Mouse (Mus musculus): Measurements from ENCODE around the gene Gpr137. TPM values are rescaled to one million over a fixed set of nuclear protein-coding genes. Genes with fewer than 3 reads are reported as not detected.

The Gpr137 gene
- polyA plus RNA-seq, 1 experiment from 2014 or later, result 24.7 TPM

DNA sequence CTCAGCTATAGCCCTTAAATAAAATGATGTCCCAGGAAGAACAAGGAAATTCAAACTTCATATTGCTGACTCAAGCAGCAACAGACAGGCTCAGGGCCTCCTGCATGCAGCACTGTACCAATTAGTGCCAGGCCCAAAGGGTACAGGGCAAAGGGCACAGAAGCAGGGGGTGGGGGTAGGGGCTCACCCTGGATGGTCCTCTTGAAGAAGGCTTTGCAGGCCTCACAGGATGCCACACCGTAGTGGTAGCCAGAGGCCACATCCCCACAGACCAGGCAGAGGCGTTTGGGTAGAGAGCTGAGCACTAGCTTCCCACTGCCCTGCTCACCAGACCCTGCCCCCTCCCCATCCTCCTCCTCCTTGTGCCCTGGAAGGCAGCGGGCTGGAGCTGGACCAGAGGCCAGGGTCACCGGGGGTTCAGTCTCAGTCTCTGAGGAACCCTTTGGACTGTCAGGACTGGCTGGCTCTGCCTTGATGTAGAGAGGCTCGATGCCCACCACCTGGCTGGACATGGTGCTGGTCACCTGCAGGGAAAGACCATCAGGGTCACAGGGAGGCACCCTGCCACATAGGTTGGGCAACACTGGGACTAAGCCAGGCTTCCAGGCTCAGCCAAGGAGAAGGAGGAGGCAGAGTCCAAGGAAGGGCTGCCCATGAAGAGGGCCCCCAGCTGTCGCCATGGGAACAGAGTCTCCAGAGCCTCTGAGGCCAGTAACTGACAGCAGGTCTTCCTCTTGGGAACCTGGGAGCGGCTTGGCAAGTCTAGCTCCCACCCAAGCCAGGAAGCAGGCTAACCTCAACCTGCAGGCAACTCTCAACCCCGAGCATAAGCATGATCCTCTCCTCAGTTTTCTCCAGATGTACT is 22.2 kb downstream of the Gpr137 start:
- peak; percentile 53 for DNase-seq (ENCODE audit: low spot score)
- peak overlapping the region; percentile 75 for H3K4me3 ChIP-seq (ENCODE audit: low read depth, low read length)
- H3K9me3 ChIP-seq (ENCODE audit: control insufficient read depth, low read length), result no peaks in the 10 kb centered on the region
- peak overlapping the region; percentile 79 for H3K9ac ChIP-seq (ENCODE audit: low read length)
- ATAC-seq (ENCODE audit: low FRiP score, low TSS enrichment), result no peak
- peak overlapping the region; percentile 87 for H3K4me2 ChIP-seq (replicated peaks; ENCODE audit: low read depth)
- peaks cover 10% of the 10 kb centered on the region for H3K4me1 ChIP-seq (replicated peaks; ENCODE audit: control insufficient read depth, insufficient read depth)
- H3K36me3 ChIP-seq (ENCODE audit: control insufficient read depth, insufficient read depth, low read length), result no peaks in the 10 kb centered on the region
- no peaks in the 10 kb centered on the region for H3K27me3 ChIP-seq (ENCODE audit: control insufficient read depth, insufficient read depth, low read length)
- peak overlapping the region; percentile 95 for H3K27ac ChIP-seq (replicated peaks)
- WGBS, result 39% methylated on average over 8 of the region's 8 CpGs
- TF ChIP-seq CTCF (IDR thresholded peaks at IDR 0.05; ENCODE audit: low read depth), result no peak
- no peak for TF ChIP-seq EP300 (optimal IDR thresholded peaks at IDR 0.05)

DNA sequence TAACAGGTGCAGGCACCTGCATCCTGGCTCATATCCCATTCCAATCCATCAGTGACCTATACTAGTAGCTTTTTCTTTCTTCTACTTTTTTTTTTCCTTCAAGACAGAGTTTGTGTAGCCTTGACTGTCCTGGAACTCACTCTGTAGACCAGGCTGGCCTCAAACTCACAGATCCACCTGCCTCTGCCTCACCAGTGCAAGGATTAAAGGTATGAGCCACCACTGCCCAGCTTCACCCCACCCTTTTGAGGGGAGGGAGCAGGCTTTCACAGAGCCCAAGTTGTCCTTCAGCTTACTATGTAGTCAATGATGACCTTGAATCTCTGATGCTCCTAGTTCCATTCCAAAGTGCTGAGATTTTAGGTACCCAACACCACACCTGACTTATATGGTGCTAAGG is 22.8 kb downstream of the Gpr137 start:
- Histone ChIP-seq H3K36me3 (ENCODE audit: control insufficient read depth, insufficient read depth, low read length) (no peaks in the 10 kb centered on the region), H3K4me3 (ENCODE audit: low read depth, low read length) (no peak overlapping the region), H3K4me2 (replicated peaks; ENCODE audit: low read depth) (no peak overlapping the region), H3K4me1 (replicated peaks; ENCODE audit: control insufficient read depth, insufficient read depth) (peaks cover 7% of the 10 kb centered on the region; the same call in 1 of the 2 replicates), H3K27ac (replicated peaks) (no peak overlapping the region), H3K9ac (ENCODE audit: low read length) (no peak overlapping the region), H3K9me3 (ENCODE audit: control insufficient read depth, low read length) (no peaks in the 10 kb centered on the region), H3K27me3 (ENCODE audit: control insufficient read depth, insufficient read depth, low read length) (no peaks in the 10 kb centered on the region)
- TF ChIP-seq EP300 (optimal IDR thresholded peaks at IDR 0.05) (no peak), CTCF (IDR thresholded peaks at IDR 0.05; ENCODE audit: low read depth) (no peak)
- ATAC-seq (ENCODE audit: low FRiP score, low TSS enrichment) (no peak), DNase-seq (ENCODE audit: low spot score) (peak; percentile 13)

DNA sequence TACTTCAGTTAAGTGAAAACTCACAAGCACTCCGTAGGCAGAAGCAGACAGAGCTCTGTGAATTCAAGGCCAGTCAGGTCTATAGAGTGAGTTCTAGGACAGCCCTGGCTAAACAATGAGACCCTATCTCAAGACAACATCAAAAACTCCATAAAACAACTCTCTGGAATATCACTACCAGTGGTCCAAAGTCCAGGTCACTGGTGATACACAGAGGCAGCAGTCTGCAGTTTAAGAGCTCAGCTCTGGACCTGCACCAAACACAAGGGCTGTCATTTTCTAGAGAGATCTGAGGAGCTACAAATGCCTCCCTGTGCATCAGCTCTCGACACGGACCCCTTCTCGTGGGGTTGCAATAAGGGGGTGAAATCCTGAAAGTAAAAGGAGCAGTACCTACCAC is 24.0 kb downstream of the Gpr137 start:
- Histone ChIP-seq H3K4me2 (replicated peaks; ENCODE audit: low read depth) (no peak overlapping the region), H3K27me3 (ENCODE audit: control insufficient read depth, insufficient read depth, low read length) (no peaks in the 10 kb centered on the region), H3K9ac (ENCODE audit: low read length) (no peak overlapping the region), H3K4me3 (ENCODE audit: low read depth, low read length) (no peak overlapping the region), H3K4me1 (replicated peaks; ENCODE audit: control insufficient read depth, insufficient read depth) (peaks cover 7% of the 10 kb centered on the region; the same call in 1 of the 2 replicates), H3K9me3 (ENCODE audit: control insufficient read depth, low read length) (no peaks in the 10 kb centered on the region), H3K27ac (replicated peaks) (no peak overlapping the region), H3K36me3 (ENCODE audit: control insufficient read depth, insufficient read depth, low read length) (no peaks in the 10 kb centered on the region)
- 78% methylated on average over 4 of the region's 4 CpGs for WGBS
- ATAC-seq (ENCODE audit: low FRiP score, low TSS enrichment), result no peak
- DNase-seq (ENCODE audit: low spot score), result peak; percentile 15
- TF ChIP-seq CTCF (IDR thresholded peaks at IDR 0.05; ENCODE audit: low read depth) (no peak), EP300 (optimal IDR thresholded peaks at IDR 0.05) (no peak)

DNA sequence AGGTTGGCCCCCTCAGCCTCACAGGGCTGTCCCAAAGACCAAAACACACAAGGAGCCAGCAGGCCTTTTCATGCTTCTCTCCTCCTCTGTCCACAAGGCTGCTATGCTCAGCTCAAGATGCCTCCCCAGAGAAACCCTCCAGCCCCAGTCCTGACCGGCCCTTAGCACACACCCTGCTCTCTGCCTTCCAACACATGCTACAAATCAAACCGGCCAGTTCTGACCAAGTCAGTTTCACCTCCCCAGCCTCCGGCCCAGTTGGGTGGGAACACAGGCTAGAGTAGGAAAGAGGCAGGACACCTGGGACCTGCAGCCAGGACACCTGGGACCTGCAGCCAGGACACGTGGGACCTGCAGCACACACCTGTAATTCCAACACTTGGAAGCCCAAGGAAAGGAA is 25.8 kb downstream of the Gpr137 start:
- Histone ChIP-seq H3K36me3 (ENCODE audit: control insufficient read depth, insufficient read depth, low read length) (peaks cover 11% of the 10 kb centered on the region), H3K27me3 (ENCODE audit: control insufficient read depth, insufficient read depth, low read length) (no peaks in the 10 kb centered on the region), H3K27ac (replicated peaks) (no peak overlapping the region), H3K9ac (ENCODE audit: low read length) (no peak overlapping the region), H3K9me3 (ENCODE audit: control insufficient read depth, low read length) (no peaks in the 10 kb centered on the region), H3K4me1 (replicated peaks; ENCODE audit: control insufficient read depth, insufficient read depth) (peaks cover 3% of the 10 kb centered on the region; the same call in 1 of the 2 replicates), H3K4me2 (replicated peaks; ENCODE audit: low read depth) (no peak overlapping the region), H3K4me3 (ENCODE audit: low read depth, low read length) (no peak overlapping the region)
- 62% methylated on average over 4 of the region's 4 CpGs for WGBS
- no peak for DNase-seq (ENCODE audit: low spot score)
- TF ChIP-seq CTCF (IDR thresholded peaks at IDR 0.05; ENCODE audit: low read depth), result no peak
- TF ChIP-seq EP300 (optimal IDR thresholded peaks at IDR 0.05), result no peak
- no peak for ATAC-seq (ENCODE audit: low FRiP score, low TSS enrichment)

DNA sequence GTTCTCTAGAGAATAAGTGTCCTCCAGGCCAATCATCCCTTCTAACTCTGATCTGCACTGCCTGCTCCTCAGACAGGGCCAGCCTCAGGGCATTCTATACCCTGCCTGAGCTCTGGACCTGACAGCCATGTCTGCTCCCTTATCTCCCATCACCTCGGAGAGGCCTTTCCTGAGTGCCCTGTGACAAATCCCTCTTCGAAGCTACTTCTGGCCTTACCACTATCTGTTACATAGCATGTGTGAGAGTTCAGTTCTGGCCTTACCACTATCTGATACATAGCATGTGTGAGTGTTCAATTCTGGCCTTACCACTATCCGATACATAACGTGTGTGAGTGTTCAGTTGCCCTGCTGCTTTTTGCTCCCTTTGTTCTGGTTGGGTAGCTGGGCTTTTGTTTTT is 27.0 kb downstream of the Gpr137 start:
- Histone ChIP-seq H3K4me1 (replicated peaks; ENCODE audit: control insufficient read depth, insufficient read depth) (peaks cover 3% of the 10 kb centered on the region; the same call in 1 of the 2 replicates), H3K4me3 (ENCODE audit: low read depth, low read length) (no peak overlapping the region), H3K4me2 (replicated peaks; ENCODE audit: low read depth) (no peak overlapping the region), H3K27me3 (ENCODE audit: control insufficient read depth, insufficient read depth, low read length) (no peaks in the 10 kb centered on the region), H3K36me3 (ENCODE audit: control insufficient read depth, insufficient read depth, low read length) (peaks cover 15% of the 10 kb centered on the region), H3K9ac (ENCODE audit: low read length) (no peak overlapping the region), H3K27ac (replicated peaks) (no peak overlapping the region), H3K9me3 (ENCODE audit: control insufficient read depth, low read length) (no peaks in the 10 kb centered on the region)
- no peak for ATAC-seq (ENCODE audit: low FRiP score, low TSS enrichment)
- WGBS, result 79% methylated on average over 4 of the region's 4 CpGs
- no peak for DNase-seq (ENCODE audit: low spot score)
- TF ChIP-seq EP300 (optimal IDR thresholded peaks at IDR 0.05), result no peak
- no peak for TF ChIP-seq CTCF (IDR thresholded peaks at IDR 0.05; ENCODE audit: low read depth)

- Histone ChIP-seq H3K9me3 (ENCODE audit: control insufficient read depth, low read length) (no peaks in the 10 kb centered on the region), H3K36me3 (ENCODE audit: control insufficient read depth, insufficient read depth, low read length) (peaks cover 15% of the 10 kb centered on the region), H3K27ac (replicated peaks) (0 out of 2 replicates have a peak overlapping the region, but pooled peaks have one; percentile 18), H3K4me3 (ENCODE audit: low read depth, low read length) (no peak overlapping the region), H3K27me3 (ENCODE audit: control insufficient read depth, insufficient read depth, low read length) (no peaks in the 10 kb centered on the region), H3K9ac (ENCODE audit: low read length) (no peak overlapping the region), H3K4me1 (replicated peaks; ENCODE audit: control insufficient read depth, insufficient read depth) (no peaks in the 10 kb centered on the region), H3K4me2 (replicated peaks; ENCODE audit: low read depth) (no peak overlapping the region)
- TF ChIP-seq CTCF (IDR thresholded peaks at IDR 0.05; ENCODE audit: low read depth), result no peak
- TF ChIP-seq EP300 (optimal IDR thresholded peaks at IDR 0.05), result no peak
- DNase-seq (ENCODE audit: low spot score) (no peak), ATAC-seq (ENCODE audit: low FRiP score, low TSS enrichment) (no peak)
- 93% methylated on average over 9 of the region's 9 CpGs for WGBS
Measured at GRCm38 (mm10) chr19:6914540-6914939, 27.7 kb downstream of the Gpr137 start.

Measured in stomach, postnatal 0 days (tissue).